Mouse (Mus musculus) heart, adult 2 months (tissue): Measurements from ENCODE around the gene Il9.

Experiments used
- CTCF ChIP-seq: fragments of 200-600 bp; IDR thresholded peaks from 2 replicates; pipeline ENCODE4 v1.8.1; 2022; ENCODE audit warnings: antibody characterized with exemption, mild to moderate bottlenecking, moderate library complexity
- POLR2A ChIP-seq: fragments of 200-500 bp; IDR thresholded peaks from 2 replicates; pipeline ENCODE4 v1.6.1; 2011; ENCODE audit warnings: mild to moderate bottlenecking, low read depth, low read length, control low read depth; ENCODE audit not compliant: insufficient read depth

DNA sequence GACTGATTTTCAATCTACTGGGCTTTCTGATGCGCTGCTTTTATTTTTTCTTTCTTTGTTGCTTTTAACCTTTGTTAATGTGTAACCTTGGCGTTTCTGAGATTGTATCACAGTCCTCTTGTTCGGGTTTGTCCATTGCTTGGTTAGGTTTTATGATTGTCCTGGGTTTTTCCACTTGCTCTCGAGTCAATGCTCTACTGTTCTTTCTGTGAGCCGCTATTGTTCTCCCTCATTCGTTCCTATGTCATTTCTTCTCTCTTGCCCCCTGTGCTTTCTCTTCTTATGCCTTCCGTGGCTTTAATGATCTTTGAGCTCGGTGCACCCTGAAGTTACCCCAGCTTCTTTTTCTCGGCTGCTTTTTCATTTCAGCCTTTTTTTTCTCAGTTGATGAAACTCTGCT, 24.0 kb downstream of the Il9 start:
- TF ChIP-seq CTCF = no peak
- no peak for TF ChIP-seq POLR2A
